ENCODE assay signal across 7 mouse cellular contexts in the genomic region with DNA sequence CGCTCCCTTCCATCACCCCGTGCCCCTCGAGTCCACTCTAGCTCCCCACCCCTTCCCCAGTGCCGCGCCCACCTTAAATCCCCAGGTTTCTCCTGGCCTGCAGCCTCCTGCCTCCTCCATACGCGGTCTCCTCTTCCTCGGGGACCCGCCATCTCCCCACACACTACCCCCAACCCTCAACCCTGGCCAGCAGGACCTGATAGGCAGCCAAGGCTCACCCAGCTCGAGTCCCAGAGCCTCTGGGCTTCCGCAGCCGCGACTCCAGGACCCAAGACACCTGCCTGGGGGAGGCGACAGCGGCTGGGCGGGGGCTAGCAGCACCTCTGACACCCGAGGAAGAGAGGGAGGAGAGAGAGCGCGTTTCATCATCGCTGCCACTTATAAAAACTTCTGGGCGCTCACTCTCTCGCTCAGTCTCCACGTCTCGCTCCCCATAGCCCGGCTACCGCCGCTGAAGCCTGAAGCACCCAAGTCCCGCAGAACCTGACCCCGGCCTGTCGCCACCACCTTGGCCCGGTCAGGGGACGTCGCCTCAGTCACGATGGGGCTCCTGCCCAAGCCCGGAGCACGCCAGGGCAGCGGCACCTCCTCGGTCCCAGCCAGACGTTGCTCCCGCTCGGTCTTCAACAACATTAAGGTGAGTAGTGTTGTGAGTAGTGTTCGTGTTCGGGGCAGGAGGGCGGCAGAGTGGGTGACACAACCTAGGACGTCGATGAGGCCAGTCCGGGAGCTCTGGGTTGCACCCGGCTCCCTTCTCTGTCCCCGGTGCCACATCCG. TPM values are rescaled to one million over a fixed set of nuclear protein-coding genes. Genes with fewer than 3 reads are reported as not detected.
DNase-seq lines count a peak whose midpoint lies in the region; ATAC-seq and TF ChIP-seq lines count a peak whose summit lies in the region.

No protein-coding gene starts in this region.

- TF ChIP-seq POLR2A in olfactory bulb, adult 2 months (IDR thresholded peaks at IDR 0.05; ENCODE audit: insufficient read depth, low read depth, low read length): no peak

- H3K27me3 ChIP-seq in E14TG2a.4 (ENCODE audit: insufficient read depth, low read length): peaks cover 61% of the 10 kb centered on the region
- H3K27me3 ChIP-seq in forebrain, embryonic 11.5 days (ENCODE audit: control insufficient read depth, insufficient read depth, low read length): peaks cover 15% of the 10 kb centered on the region
- H3K27me3 ChIP-seq in intestine, embryonic 15.5 days (replicated peaks): no peaks in the 10 kb centered on the region
- H3K27me3 ChIP-seq in liver, embryonic 15.5 days: peaks cover 35% of the 10 kb centered on the region

- in situ Hi-C loops in ES-E14 (cut with MboI; ENCODE audit: low sequenced_read_pairs in 2 of 2, unreplicated experiment in 2 of 2): no loop called here

- DNase-seq in ES-E14 (ENCODE audit: low read depth, low spot score): no peak
- DNase-seq in forebrain, embryonic 11.5 days (ENCODE audit: low spot score): peak; percentile 63
- no peak for DNase-seq in layer of hippocampus, postnatal 25 days (ENCODE audit: extremely low spot score in 1 of 2, low spot score in 1 of 2)

- WGBS in forebrain, embryonic 11.5 days: under 1% methylated on average over 48 of the region's 50 CpGs
- under 1% methylated on average over 48 of the region's 50 CpGs for WGBS in intestine, embryonic 15.5 days
- WGBS in liver, embryonic 15.5 days (ENCODE audit: insufficient replicate concordance): 3% methylated on average over 50 of the region's 50 CpGs
- WGBS in olfactory bulb, adult 2 months: 2% methylated on average over 50 of the region's 50 CpGs

- TF ChIP-seq CTCF in E14TG2a.4 (conservative IDR thresholded peaks at IDR 0.05; ENCODE audit: low read length): no peak
- TF ChIP-seq CTCF in olfactory bulb, adult 2 months (IDR thresholded peaks at IDR 0.05; ENCODE audit: insufficient read depth, low read depth, low read length): no peak

- H3K27ac ChIP-seq in ES-E14 (ENCODE audit: insufficient read depth, low read depth, low read length, poor library complexity, severe bottlenecking): no peak overlapping the region
- no peak overlapping the region for H3K27ac ChIP-seq in forebrain, embryonic 11.5 days (ENCODE audit: low read depth, low read length)
- H3K27ac ChIP-seq in intestine, embryonic 15.5 days: peak overlapping the region; percentile 81
- H3K27ac ChIP-seq in liver, embryonic 15.5 days (replicated peaks): peak overlapping the region; percentile 78
- H3K27ac ChIP-seq in olfactory bulb, adult 2 months (ENCODE audit: insufficient read depth, low read depth, low read length): no peak overlapping the region

- no peaks in the 10 kb centered on the region for H3K36me3 ChIP-seq in E14TG2a.4 (ENCODE audit: insufficient read depth, low read length)
- H3K36me3 ChIP-seq in ES-E14 (ENCODE audit: control insufficient read depth, insufficient read depth, low read length, poor library complexity, severe bottlenecking): no peaks in the 10 kb centered on the region
- H3K36me3 ChIP-seq in forebrain, embryonic 11.5 days (ENCODE audit: control insufficient read depth, insufficient read depth, low read length): no peaks in the 10 kb centered on the region
- H3K36me3 ChIP-seq in intestine, embryonic 15.5 days: no peaks in the 10 kb centered on the region
- H3K36me3 ChIP-seq in liver, embryonic 15.5 days (replicated peaks): no peaks in the 10 kb centered on the region

- H3K9ac ChIP-seq in ES-E14 (ENCODE audit: insufficient read depth, low read depth, low read length, poor library complexity, severe bottlenecking): peak overlapping the region; percentile 27
- H3K9ac ChIP-seq in forebrain, embryonic 11.5 days (ENCODE audit: low read length): peak overlapping the region; percentile 55; the same call in 1 of the 2 replicates
- H3K9ac ChIP-seq in intestine, embryonic 15.5 days: peak overlapping the region; percentile 69
- H3K9ac ChIP-seq in liver, embryonic 15.5 days: peak overlapping the region; percentile 37; the same call in 1 of the 2 replicates

- H3K4me3 ChIP-seq in E14TG2a.4 (replicated peaks; ENCODE audit: low read length) (peak overlapping the region; percentile 76), ES-E14 (ENCODE audit: insufficient read depth in 1 of 2, low read depth in 1 of 2, low read length in 2 of 2, poor library complexity in 1 of 2, severe bottlenecking in 1 of 2) (peak overlapping the region; percentile 64 to 67)
- H3K4me3 ChIP-seq in forebrain, embryonic 11.5 days (ENCODE audit: low read depth, low read length): peak overlapping the region; percentile 37
- H3K4me3 ChIP-seq in intestine, embryonic 15.5 days (replicated peaks): peak overlapping the region; percentile 49
- peak overlapping the region; percentile 50 for H3K4me3 ChIP-seq in liver, embryonic 15.5 days (replicated peaks)
- H3K4me3 ChIP-seq in olfactory bulb, adult 2 months (ENCODE audit: insufficient read depth, low read depth, low read length): peak overlapping the region; percentile 36

- ATAC-seq in forebrain, embryonic 11.5 days (replicated peaks; ENCODE audit: low FRiP score): no peak; the same call in 1 of the 2 replicates
- peak; percentile 76 for ATAC-seq in intestine, embryonic 15.5 days
- ATAC-seq in liver, embryonic 15.5 days (ENCODE audit: insufficient read depth): peak; percentile 56

- H3K4me1 ChIP-seq in E14TG2a.4 (replicated peaks; ENCODE audit: low read depth, low read length) (peaks cover 29% of the 10 kb centered on the region), ES-E14 (ENCODE audit: control insufficient read depth in 2 of 2, insufficient read depth in 2 of 2, low read length in 2 of 2, poor library complexity in 1 of 2) (0 out of 4 replicates have a peak, but pooled peaks cover 2 to 3% of the 10 kb centered on the region in 2 experiments)
- peaks cover 6% of the 10 kb centered on the region; the same call in 1 of the 2 replicates for H3K4me1 ChIP-seq in forebrain, embryonic 11.5 days (replicated peaks; ENCODE audit: control insufficient read depth, insufficient read depth, low read length)
- H3K4me1 ChIP-seq in intestine, embryonic 15.5 days (replicated peaks): 0 out of 2 replicates have a peak, but pooled peaks cover 12% of the 10 kb centered on the region
- peaks cover 7% of the 10 kb centered on the region for H3K4me1 ChIP-seq in liver, embryonic 15.5 days (replicated peaks)
- H3K4me1 ChIP-seq in olfactory bulb, adult 2 months (ENCODE audit: control insufficient read depth, insufficient read depth, low read length): peaks cover 11% of the 10 kb centered on the region

- peaks cover 7% of the 10 kb centered on the region; the same call in 1 of the 2 replicates for H3K9me3 ChIP-seq in E14TG2a.4 (ENCODE audit: low read length)
- no peaks in the 10 kb centered on the region for H3K9me3 ChIP-seq in ES-E14 (ENCODE audit: control insufficient read depth, insufficient read depth, low read depth, low read length)
- no peaks in the 10 kb centered on the region for H3K9me3 ChIP-seq in forebrain, embryonic 11.5 days (ENCODE audit: control insufficient read depth, low read length)
- H3K9me3 ChIP-seq in intestine, embryonic 15.5 days: no peaks in the 10 kb centered on the region
- no peaks in the 10 kb centered on the region for H3K9me3 ChIP-seq in liver, embryonic 15.5 days (replicated peaks)

- H3K4me2 ChIP-seq in forebrain, embryonic 11.5 days (ENCODE audit: low read depth, low read length, severe bottlenecking): peak overlapping the region; percentile 93
- peak overlapping the region; percentile 92 for H3K4me2 ChIP-seq in intestine, embryonic 15.5 days (replicated peaks)
- H3K4me2 ChIP-seq in liver, embryonic 15.5 days: peak overlapping the region; percentile 61

TF ChIP-seq in ES-E14, 5 proteins besides CTCF, POLR2A, EP300 and RAD21:
- TF ChIP-seq CHD2 (IDR thresholded peaks at IDR 0.05; ENCODE audit: low read depth, low read length) (no peak), MAFK (IDR thresholded peaks at IDR 0.05; ENCODE audit: insufficient read depth, low read depth, low read length) (no peak), ZC3H11A (IDR thresholded peaks at IDR 0.05; ENCODE audit: borderline replicate concordance, low read depth, low read length) (no peak), HCFC1 (IDR thresholded peaks at IDR 0.05; ENCODE audit: borderline replicate concordance, insufficient read depth, low read length) (no peak), ZNF384 (IDR thresholded peaks at IDR 0.05; ENCODE audit: low read depth, low read length) (no peak)

RNA-seq across cellular contexts. Expression of a gene that starts 19.8 kb away (rescaled TPM):
- 1.1 and 2.2 TPM in 2 replicates for total RNA-seq in ES-E14 (2012; rRNA removed)
- 0.36 and 0.55 TPM in 2 replicates for polyA plus RNA-seq in forebrain, embryonic 11.5 days (2014; fragmentation: Nextera tagmentation; extraction: Ambion mirVana)
- polyA plus RNA-seq in intestine, embryonic 15.5 days (2015; fragmentation: Nextera tagmentation; extraction: Ambion mirVana): 11.3 and 11.7 TPM in 2 replicates
- polyA plus RNA-seq in liver, embryonic 15.5 days (2015; fragmentation: Nextera tagmentation; extraction: Ambion mirVana): 7.3 and 8.6 TPM in 2 replicates
- not detected in 2 replicates for polyA plus RNA-seq in olfactory bulb, adult 2 months (2012; ENCODE audit: insufficient read depth, insufficient read length, low replicate concordance, missing spikeins)
- total RNA-seq in layer of hippocampus, postnatal 25 days (2021): 1 to 10 TPM; 2.6 to 2.7 TPM

Comparison
In these comparisons a context has a peak if more than half of its experiments do, and no peak if none do; other contexts are left out.
1. H3K27ac ChIP-seq: peak in intestine, embryonic 15.5 days (single experiment) and liver, embryonic 15.5 days (single experiment); none in ES-E14 (single experiment), forebrain, embryonic 11.5 days (single experiment) and olfactory bulb, adult 2 months (single experiment).
2. Peak in every context shown above with its lines, with median percentiles within 50 percentile points of each other: H3K4me3 ChIP-seq, H3K9ac ChIP-seq and H3K4me2 ChIP-seq.